Mouse (Mus musculus) stomach, adult 2 months (tissue): ENCODE measurements around the gene Spin2-ps6. TPM values are rescaled to one million over a fixed set of nuclear protein-coding genes. Genes with fewer than 3 reads are reported as not detected.

Experiments
- polyA plus RNA-seq: library from polyadenylated mRNA; depleted of rRNA; stranded (reverse); fragments of >200 nt; gene quantifications from 2 replicates; pipeline ENCODE4 v1.2.3, GENCODE M21; 2012; rRNA removed

Gene Spin2-ps6
- not detected in 2 replicates for polyA plus RNA-seq

GRCm38 (mm10) chrX:33234569-33234968 lies at the start of gene Spin2-ps6:
Gene Spin2-ps6, plus strand, starts transcription at chrX:33234869.

Other genes with a start within 250 kb of the Spin2-ps6 start
- not detected in 2 replicates for gene Btbd35f12, start 78.5 kb downstream of the Spin2-ps6 start, polyA plus RNA-seq